Mouse (Mus musculus) heart, postnatal 25 days (tissue): ENCODE data around the gene Arhgap4. TPM values are rescaled to one million over a fixed set of nuclear protein-coding genes. Genes with fewer than 3 reads are reported as not detected.

Experiments used
- DNase-seq: peaks from one replicate; pipeline ENCODE4 v3.0.0; 2022; ENCODE audit warnings: low spot score
- intact Hi-C: fragments of 180-260 bp; cut with DNase I; formaldehyde crosslinking; loops from one replicate; pipeline ENCODE4 v1.15.1; 2025
- total RNA-seq, 2 experiments: library from RNA; stranded (reverse); gene quantifications; 2 replicates each; pipeline ENCODE4 v1.2.3; 2021

Gene Arhgap4
- total RNA-seq, 2 experiments from 2014 or later = 1.5 to 1.8 TPM

DNA sequence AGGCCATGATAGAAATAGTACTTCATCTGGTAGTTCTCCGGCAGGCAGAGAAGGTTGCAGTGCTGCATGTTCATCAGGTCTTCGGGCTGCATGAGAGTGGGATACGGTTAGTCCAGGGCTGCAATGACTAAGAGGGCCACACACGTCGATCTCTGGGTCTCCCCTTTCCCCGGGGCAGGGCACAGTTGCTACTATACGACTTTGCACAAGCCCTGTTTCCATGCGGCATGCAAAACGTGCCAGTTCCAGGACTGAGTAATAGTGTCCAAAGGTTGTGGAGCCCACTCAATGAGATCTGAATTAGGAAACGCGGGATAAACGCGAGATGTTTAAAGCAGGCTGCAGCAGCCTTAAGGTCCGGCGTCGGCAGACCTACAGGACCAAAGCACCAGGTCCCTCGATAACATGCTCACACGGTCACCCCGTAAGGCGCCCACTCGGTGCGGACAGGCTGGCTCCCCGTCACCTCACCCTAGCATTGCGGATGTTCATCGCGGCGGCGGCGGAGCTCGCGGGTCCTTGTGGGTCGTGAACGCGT, 316 bp downstream of the Arhgap4 start:
- no peak for DNase-seq
- intact Hi-C loops = no loop called here

DNA sequence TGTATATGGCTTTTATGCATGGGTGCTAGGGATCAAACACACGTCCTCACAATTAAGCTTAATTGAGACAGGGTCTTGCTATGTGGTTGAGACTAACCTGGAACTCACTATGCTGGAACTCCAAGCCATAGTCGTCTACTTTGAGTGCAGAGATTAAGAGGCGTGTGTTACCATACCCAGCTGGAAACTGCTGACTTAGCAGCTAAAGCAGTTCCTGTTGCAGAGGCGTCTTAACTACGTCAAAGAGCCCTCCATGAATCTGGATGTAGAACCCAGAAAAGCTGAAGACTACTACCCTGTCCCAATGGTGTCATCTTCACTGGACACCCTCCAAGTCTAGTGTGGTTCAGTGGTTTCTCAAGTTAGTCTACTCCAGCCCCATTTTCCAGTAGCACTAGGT, 3.0 kb downstream of the Arhgap4 start:
- intact Hi-C loops = no loop called here

DNA sequence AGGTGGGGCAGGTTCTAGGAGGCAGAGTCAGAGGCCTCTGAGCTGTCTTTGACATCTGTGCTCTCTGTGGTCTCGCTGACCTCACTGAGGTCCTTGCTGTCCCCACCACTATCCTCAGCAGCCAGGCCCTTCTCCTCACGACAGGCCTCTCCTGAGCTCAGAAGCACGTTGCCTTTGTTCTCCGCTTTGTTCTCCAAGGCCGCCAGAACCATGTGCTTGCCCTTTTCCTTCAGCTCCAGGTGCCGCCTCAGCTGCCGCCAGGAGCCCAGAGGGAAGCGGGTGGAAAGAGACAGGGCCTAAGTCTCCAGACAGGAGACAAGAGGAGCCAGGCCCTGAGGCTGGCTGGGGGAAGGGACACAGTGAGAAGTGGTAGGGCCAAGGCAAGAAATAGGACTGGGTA, 4.7 kb downstream of the Arhgap4 start:
- DNase-seq = no peak
- intact Hi-C loops = no loop called here

More for the DNA sequence above, 3.0 kb downstream of the Arhgap4 start:
- no peak for DNase-seq

DNA sequence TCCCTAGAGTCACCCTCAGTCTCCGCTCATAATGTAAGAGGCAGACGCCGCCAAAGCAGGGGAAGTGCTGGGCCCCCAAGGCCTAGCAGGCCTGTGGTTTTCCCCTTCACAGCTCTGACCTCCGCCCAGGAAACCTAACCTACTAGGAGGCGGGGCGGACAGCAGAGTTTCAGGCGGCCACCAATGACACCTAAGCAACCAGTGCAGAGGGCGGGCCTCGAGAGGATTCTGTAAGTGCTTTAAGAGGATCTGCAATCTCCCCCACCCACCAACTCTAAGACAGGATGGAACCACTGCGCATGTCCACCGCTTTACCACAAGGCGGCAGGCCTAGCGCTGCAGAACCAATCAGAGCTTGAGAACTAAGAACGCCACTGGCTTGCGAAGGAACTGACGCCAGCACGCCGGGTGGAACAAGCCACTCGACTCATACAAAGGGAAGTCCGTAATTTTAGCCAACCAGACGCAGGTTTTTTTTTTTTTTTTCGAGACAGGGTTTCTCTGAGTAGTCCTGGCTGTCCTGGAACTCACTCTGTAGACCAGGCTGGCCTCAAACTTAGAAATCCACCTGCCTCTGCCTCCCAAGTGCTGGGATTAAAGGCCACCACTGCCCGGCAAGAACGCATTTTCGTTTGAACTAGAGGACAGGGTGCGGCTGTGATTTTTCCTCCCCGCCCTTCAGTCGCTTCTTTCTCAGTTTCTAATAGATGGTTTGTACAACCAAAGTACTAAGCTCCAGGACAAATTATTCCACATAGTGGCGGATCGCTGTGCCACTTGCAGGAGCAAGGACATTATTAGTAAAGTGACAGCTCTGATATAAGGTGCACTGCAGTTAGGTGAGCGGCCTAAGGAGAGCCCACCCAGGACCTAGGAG, 6.6 kb downstream of the Arhgap4 start:
- DNase-seq = peak; percentile 80
- intact Hi-C loops = no loop called here

DNA sequence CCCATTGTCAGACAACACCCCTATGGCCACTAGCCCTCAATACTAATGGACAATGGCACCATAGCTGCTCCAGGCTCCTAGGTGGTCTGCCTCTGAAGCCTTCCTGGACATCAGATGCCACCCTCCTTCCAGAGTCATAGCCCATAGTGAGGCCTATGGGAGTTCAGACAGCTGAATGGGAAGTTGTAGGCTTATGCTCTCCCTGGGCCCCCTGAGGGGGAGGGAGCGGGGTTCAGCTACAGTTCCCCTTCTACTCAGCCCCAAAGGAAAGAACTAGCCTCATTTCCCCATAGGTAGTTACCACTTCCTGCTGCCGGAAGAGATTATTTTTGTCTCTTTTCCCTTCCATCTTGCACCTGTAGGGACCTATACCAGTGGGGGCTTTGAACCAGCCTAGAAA, 10.1 kb downstream of the Arhgap4 start:
- intact Hi-C loops = no loop called here
- no peak for DNase-seq

DNA sequence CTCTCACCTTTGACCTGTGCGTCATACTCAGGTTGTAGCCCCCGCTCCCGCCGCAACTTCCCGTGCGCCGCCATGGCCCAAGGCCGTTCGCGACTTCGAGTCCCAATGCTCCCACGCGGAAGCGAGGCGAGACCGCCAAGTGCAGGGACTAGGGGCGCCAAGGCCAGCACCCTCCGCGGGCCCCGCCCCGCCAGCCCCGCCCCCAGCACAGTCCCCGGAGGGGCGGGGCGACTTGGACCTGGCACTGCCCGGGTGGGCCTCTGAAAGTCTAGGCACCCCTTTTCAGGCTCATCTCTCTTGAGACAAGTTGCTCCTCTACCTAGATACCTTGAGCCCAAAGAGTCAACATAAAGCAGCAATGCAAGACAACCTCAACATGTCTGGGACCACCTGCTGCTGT, 10.5 kb downstream of the Arhgap4 start:
- DNase-seq = no peak
- intact Hi-C loops = no loop called here

DNA sequence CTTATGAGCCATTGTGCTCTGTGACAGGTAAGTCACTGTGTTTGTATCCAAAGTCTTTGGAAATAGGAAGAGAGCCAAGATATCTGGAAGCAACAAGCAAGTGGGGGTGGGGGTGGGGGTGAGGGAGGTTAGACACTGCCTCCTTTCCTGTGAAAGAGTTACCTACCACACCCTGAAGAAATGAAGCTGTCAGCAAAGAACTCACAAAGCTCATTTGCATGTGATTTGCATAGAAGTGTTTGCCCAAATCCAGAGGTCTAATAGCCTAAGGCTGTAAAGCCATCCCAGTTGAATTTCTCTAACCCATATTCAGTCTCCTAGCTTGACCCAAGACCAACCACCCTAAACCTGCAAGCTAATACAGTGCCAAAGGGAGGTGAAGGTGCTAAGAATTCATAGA, 11.2 kb downstream of the Arhgap4 start:
- no peak for DNase-seq
- intact Hi-C loops = no loop called here

DNA sequence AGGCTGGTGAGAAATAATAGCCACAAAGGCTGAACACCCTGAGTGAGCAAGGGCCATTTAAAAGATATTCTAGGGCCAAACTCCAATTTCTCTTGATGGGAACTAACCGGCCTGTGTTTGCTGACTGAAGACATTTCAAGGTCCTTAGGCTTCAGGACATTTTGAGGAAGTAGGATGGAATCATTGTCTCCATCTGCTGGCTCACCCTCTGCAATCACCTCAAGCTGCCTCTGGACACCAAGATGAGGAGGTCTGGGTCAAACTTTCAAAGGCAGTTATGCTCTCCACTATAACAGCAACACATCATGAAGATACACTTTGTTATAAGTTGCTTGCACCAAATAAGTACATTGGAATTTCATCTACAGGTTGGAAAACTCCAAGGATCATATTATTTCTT, 11.6 kb downstream of the Arhgap4 start:
- no peak for DNase-seq
- intact Hi-C loops = no loop called here

DNA sequence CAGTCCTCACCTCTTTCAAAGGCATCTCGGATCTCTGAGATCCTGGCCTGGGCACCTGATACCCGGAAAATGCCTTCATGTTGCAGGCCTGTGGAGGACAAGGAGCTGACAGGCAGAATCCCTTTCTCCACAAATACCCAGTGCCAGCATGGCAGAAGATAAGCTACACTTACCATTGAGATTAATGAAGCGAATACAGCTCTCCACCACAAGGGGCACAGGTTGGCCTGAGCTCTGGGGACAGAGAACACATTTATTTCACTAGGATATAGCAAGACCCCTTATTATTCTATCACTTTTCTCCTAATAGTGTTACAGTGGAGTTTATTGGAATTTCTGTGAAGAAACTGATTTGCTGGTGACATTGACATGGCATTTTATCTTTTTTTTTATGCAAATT, 23.7 kb downstream of the Arhgap4 start:
- intact Hi-C loops = loop anchor here (5.0 kb wide), 1 partner anchor 101 kb away; no protein-coding TSS in a partner anchor
- no peak for DNase-seq

DNA sequence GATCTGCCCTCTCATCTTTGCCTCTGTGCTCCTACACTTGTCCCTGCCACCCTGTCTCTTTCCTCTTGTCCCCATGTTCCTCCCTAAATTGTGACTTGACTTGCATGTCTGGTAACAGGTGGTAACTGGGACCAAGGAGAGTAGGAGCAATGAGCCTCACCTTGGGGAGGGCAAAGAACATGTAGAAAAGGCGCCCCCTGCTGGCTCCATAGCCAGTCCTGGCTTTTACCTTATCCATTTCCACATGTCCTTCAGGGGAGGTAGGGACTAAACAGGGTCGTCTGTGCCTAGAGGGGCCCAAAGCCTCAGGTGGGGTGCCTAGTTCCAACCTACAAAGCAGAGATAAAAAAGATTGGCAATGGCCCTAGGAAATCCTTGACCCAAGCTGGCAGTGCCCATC, 26.0 kb downstream of the Arhgap4 start, which contains the start of gene L1cam:
L1cam (minus strand) TSS at position 387 of the 400 bp plus-strand sequence.
- no peak for DNase-seq
- intact Hi-C loops = loop anchor here (5.0 kb wide), 1 partner anchor 98 kb away; no protein-coding TSS in a partner anchor

DNA sequence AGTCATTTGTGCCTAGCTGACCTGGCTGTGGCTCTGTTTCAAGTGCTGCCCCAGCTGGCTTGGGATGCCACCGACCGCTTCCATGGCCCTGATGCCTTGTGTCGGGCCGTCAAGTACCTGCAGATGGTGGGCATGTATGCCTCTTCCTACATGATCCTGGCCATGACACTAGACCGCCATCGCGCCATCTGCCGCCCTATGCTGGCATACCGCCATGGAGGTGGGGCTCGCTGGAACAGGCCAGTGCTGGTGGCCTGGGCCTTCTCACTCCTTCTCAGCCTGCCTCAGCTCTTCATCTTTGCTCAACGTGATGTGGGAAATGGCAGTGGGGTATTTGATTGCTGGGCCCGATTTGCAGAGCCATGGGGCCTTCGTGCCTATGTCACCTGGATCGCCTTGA, 28.8 kb downstream of the Arhgap4 start:
- intact Hi-C loops = loop anchor here (5.0 kb wide), 1 partner anchor 221 kb away; the partner anchor contains the start of gene Slc6a8
- DNase-seq = no peak

DNA sequence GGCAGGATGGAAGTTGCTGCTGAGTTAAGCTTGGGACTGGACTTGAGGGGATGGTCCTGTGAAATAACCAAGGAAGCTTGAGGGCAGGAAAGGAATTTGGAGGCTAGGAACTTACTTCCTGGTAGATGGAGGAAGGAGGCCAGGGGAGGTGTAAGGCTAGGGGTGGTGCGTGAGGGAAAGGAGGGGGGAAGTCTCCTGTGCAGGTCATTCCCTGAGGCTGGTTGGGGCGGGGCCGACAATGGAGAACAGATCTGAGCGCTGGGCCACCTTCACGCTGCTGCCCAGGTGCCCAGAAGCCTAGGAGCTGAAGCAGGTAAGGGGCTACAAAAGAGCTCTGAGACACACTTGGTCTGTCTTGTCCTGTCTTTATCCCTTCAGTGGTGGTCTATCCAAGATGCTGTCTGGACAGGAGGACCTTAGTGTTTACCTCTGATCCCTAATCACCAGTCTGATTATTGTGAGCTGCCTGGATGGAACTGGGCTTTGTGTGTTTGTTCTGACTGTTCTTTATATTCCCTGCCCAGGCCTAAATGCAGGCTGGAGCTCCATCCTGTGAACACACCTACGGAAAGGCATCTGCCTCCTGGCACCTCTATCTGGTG, 30.0 kb downstream of the Arhgap4 start, which contains the start of gene Avpr2:
Avpr2 (plus strand) TSS at position 552 of the 602 bp plus-strand sequence.
- intact Hi-C loops = loop anchor here (5.0 kb wide), 1 partner anchor 219 kb away; the partner anchor contains the start of gene Slc6a8
- no peak for DNase-seq

DNA sequence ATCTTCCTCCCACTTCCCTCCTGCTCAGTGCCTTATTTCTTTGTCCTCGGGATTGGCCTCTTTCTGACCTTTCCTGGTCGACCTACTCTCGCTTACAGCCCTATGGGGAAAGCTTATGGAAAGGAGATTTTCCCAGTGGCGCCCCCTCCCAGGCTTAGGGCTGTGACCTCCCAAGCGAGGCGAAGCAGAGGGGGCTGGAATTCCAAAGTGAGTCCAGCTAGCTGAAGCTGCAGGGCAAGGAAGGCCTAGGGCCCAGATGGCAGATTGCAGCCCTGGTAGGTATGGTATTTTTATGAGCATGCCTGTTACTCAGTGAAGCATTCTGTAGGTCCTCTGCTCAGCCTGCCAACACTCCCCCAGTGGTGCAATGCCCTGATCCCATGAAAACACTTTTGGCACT, 40.2 kb downstream of the Arhgap4 start:
- no peak for DNase-seq
- intact Hi-C loops = no loop called here

DNA sequence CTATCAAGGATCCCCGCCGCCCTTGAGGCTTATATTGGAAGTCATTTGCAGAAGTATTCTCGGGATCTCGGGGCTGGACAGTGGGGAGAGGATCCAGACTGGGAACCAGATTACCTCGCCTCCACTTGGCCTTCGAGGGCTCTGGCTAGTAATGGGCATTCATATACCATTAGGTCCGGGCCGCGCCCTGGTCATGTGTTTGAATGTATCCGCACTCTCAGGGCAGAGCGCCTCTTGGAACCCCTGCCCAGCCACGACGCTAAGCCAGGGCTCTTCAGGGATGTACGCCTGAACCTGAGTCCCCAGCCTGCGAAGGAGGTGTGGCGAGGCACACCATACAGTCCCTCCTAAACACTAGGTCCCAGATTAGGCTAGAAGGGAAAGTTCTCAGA, 40.6 kb downstream of the Arhgap4 start:
- DNase-seq = no peak
- intact Hi-C loops = no loop called here

DNA sequence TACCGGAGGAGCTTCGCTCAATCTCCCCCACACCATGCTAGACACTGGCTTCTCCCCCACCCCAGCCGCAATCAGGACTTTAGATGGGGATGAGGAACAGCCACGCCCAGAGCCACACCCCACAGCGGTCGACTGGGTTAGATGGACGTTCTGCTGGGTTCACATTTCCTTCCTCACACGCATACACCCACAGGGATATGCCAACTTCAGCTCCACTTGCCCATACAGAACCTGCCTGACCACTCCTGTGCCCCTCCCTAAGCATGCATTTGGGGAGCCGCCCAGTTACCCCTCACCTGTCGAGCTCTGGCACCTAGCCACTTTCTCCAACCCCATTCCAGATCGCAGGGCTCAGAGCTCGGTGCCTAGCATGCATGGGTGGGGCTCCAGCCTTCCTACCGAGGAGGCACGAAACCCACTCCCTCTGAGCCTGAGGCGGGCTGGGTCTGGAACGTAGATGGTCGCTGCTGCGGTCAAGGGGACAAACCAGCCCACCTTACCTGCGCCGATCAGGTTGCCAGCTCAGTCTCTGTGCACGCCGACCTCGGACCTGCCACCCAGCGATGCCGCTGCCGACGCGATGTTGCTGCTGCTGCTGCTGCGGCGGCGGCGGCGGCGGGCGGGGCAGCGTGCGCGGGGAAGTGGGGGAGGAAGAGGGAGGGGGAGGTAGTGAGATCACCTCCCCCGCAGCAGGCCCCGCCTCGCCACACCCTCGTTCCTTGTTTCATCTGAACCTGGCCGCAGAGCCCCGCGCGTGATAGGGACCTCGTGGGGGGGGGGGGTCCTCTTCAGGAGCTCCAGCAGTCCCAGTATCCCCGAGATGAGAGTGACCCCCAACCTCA, 41.3 kb downstream of the Arhgap4 start:
- intact Hi-C loops = no loop called here
- no peak for DNase-seq

DNA sequence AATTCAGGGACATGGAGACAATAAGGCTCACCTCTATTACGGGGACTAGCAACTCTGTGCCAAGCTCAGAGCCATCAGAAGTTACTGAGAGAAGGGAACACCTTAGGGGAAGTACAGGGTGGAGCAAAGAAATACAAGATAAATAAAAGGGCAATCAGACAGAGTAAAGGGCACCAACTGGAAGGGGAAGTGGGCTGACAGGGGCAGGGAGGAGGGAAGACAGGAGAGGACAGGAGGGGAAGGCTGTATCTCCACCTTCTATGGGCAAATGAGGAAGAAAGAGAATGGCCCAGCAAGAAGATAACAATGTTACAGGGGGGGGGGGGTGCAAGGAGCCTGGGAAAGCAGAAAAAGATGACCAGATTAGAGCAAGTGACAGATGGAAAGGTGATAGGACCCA, 44.7 kb downstream of the Arhgap4 start:
- DNase-seq = no peak

DNA sequence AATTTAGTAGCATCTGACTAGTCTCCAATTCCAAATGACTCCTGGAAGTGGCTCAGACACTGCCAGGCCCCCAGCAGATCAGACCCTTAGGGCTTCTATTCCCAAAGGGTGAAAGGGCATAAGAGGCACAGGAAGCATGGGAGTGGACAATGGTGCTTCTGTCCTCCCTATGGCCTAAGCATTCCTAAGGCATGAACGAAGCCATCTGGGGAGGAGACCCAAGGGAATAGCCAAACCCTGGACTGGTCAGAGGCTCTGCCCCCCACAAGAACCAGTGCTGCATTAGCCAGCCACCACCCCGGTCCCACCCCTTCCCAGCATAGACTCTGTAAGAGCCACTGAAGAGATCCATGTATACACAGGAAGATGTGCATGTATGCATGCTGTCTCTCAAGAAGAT, 45.8 kb downstream of the Arhgap4 start:
- intact Hi-C loops = no loop called here
- DNase-seq = no peak

More for the DNA sequence above, 44.7 kb downstream of the Arhgap4 start:
- intact Hi-C loops = no loop called here

DNA sequence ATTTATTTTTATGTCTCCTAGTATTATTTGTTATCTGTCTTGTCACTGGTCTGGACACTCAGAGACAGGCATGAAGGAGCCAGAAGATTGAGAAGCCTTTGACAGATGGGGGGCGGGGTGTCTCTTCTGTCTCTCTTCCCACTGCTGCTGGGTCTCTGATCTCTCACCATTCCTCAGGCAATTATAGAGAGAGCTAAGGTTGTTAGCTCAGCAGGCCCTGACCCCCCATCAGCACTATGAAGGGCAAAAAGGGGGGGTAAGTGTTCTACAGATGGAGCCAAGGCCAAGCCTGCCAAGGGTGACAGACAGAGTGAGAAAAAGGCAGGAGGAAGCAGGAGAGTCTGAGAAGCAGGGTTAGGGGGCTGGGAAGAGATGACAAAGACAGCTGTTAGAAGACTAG, 49.7 kb downstream of the Arhgap4 start:
- DNase-seq = no peak
- intact Hi-C loops = no loop called here

DNA sequence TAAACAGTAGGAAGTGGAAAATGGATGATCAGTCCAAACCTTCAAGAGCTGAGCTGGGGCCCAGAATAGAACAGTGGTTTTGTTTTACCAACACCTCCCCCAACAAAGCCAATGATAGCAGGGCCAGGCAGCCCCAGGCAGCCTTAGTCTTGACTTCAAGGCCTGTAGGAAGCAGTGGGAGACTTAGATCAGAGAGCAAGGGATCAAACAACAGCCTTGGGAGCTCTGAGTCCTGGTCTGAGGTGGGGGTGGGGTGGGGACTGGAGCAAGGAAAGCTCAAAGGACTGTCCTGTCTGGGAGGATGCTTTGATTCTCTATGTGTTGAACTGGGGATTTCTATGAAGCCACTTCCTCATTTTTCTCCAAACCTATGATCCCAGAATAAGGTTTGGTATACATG, 50.2 kb downstream of the Arhgap4 start:
- DNase-seq = no peak
- intact Hi-C loops = no loop called here

DNA sequence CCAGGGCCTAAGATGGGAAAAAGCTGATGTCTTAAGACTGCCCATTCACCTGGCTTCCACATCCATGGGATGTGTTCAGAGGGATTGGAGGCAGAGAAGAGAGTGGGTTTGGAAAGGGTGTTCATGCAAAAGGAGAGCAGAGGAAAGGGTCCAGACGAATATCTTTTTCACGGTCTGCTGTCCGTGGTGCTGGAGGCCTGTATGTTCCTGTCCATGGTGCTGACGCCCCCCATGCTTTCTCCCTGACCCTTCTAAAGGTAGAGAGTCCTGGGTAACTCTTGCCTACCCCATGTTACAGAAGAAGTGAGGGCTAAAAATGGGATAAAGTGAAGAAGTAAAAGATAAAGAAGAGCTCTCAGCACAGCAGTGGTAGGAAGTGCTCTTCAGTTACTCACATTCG, 52.3 kb downstream of the Arhgap4 start:
- intact Hi-C loops = no loop called here
- DNase-seq = no peak
